Mouse (Mus musculus): Measurements from ENCODE around the gene Uhrf2. TPM values are rescaled to one million over a fixed set of nuclear protein-coding genes. Genes with fewer than 3 reads are reported as not detected.

Gene Uhrf2
- total RNA-seq, 1 experiment from 2014 or later = 109 TPM

DNA sequence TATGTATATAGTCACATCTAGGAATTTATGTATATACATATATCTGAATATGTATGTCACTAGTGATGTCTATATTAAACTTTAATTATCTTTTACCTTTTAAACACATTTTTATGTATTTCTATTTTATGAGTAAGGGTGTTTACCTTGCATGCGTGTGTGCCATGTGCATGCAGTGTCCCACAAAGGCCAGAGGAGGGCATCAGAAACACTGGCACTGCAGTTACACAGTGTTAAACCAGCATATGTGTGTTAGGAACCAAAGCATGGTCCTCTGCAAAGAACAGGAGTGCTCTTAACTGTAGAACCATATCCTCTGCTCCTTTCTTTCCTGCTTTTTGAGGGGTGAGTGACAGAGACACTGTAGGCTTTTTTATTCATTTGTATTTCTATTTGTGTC, 14.3 kb downstream of the Uhrf2 start:
- no peak for ATAC-seq (replicated peaks; ENCODE audit: low read depth, poor library complexity, severe bottlenecking)

DNA sequence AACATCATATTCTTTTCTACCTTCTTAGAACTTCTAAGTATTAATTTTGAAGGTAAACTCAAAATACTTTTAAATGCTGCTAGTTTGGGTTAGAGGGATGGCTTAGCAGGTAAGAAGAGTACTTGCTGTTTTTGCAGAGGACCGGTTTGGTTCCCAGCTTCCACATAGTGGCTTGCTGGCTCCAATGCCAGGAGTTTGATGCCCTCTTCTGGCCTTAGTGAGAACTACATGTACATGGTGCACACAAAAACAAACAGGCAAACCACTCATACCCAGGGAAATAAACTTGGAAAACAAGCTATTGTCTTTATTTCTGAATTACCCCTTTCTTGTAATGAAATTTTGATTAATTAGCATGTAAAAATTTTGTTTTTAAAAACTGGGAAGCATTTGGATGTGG, 15.5 kb downstream of the Uhrf2 start:
- ATAC-seq (replicated peaks; ENCODE audit: low read depth, poor library complexity, severe bottlenecking) = no peak

DNA sequence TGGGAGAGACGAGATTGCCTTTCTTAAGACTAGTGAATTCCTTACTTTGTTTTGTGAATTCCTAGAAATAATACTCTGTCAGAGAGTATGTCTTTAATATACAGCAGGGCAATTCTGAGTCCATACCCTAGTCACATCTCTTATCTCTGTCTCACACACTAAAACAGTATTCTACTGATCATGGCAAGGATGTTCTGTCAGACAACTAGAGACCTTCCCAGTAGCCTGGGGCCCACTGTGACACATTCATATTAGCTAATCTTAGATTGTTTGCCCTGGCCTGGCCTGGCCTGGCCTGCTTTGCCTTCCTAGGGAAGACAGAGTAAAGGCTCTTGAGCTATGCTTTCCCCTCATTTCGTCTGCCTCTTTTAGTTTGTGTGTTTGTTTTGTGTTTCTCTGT, 20.3 kb downstream of the Uhrf2 start:
- ATAC-seq (replicated peaks; ENCODE audit: low read depth, poor library complexity, severe bottlenecking) = peak; percentile 69

DNA sequence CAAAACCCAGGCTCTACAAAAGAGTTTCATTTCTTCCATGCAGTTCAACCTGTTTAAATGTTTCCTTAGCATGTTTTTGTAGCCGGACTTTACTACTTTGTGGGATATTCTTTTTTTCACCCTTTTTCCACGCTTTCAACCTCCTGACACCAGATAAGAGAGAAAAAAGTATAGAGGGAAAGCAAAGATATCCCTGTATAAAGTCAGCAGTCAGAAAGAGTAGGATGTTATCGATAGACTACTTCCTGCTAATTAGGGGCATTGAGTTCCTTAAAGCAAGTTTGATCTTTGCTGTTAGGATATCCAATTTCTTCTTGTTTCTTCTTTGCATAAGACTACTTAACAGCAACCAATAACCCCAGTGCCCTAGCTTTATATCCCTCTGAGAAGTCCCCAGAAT, 21.2 kb downstream of the Uhrf2 start:
- ATAC-seq (replicated peaks; ENCODE audit: low read depth, poor library complexity, severe bottlenecking) = no peak

DNA sequence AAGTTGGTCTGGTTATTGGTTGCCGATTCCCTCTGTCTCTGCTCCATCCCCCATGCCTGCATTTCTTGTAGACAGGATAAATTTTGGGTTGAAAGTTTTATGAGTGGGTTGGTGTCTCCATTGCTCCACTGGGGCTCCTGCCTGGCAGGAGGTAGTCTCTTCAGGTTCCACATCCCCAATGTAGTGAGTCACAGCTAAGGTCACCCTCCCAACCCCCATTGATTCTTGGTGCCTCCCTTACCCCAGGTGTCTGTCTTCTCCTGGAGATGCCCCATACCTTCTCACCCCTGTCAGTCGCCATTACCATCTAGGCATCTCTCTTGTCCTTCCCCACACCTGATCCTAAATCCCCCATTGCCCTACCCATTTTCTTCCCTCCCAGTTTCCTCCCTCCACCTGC, 23.9 kb downstream of the Uhrf2 start:
- no peak for ATAC-seq (replicated peaks; ENCODE audit: low read depth, poor library complexity, severe bottlenecking)

DNA sequence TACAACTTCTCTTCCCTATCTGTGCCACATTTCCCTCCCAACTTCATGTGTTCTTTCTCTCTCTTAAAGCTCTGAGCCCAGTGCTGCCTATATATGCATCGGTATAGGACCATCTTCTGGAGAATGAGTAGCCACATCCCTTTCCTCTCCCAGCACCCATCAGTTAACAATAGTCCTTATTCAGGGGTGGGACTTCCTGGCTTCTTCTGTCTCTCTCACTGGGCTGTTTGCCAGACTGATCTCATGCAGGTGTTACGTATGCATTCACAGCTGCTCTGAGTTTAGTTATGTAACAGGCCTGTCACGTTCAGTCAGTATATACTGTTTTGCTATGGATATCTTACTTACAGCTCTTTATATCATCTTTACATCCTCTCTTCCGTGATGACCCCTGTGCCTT, 35.5 kb downstream of the Uhrf2 start:
- ATAC-seq (replicated peaks; ENCODE audit: low read depth, poor library complexity, severe bottlenecking) = no peak

DNA sequence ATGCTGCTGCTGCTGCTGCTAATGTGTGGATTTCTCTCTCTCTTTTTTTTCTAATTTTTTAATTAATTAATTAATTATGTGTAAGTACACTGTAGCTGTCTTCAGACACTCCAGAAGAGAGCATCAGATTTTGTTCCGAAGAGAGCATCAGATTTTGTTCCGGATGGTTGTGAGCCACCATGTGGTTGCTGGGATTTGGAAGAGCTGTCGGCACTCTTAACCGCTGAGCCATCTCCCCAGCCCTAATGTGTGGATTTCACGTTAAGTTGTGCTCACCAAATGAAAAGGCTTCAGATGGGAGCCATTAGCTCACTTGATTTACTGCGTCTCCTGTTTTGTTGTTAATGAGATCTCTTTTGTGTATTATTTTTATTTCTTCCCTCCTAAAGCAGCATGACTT, 59.9 kb downstream of the Uhrf2 start:
- no peak for ATAC-seq (replicated peaks; ENCODE audit: low read depth, poor library complexity, severe bottlenecking)

DNA sequence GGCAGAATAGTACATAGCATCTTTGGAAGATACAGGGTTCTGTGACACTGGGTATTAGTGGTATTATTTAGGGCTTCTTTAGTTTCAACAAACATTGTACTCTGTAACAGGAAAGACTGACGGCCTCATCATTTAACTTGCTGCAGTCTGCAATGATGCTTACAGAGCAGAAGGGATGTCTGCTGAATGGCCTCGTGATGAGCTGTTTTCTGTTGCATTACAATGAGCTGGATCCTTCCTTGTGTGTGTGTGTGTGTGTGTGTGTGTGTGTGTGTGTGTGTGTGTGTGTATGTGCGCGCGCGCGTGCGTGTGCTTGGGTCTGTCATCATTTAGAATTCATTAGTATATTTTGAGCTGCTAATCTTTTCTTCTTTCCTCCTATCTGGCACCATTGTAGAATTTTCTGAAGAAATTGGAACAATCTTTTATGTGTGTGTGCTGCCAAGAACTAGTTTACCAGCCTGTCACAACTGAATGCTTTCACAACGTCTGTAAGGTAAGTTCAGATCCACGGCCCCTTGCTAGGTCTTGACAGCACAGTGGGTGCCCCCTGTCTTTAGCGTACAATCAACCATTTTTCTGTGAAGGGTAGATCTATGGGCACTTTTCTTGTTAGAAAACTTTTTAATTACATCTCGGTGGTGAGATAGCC, 61.5 kb downstream of the Uhrf2 start:
- ATAC-seq (replicated peaks; ENCODE audit: low read depth, poor library complexity, severe bottlenecking) = no peak

DNA sequence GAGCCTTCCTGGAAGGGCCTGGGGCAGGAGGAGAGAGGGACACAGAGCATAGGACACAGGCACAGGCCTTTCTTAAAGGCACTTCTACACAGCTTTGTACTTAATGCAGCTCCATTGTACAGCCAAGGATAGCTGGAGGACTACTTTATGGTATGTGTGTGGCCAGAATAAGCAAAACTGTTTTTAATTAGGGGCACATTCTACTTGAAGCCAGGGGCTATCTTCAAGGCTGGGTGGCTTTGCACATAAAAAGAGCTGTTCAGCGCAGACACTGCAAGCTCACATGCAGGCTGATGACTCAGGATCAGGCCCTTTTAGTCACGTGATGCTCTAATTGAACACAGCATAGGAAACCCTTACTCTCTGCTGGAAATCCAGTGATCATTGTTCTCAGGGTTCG, 65.9 kb downstream of the Uhrf2 start:
- no peak for ATAC-seq (replicated peaks; ENCODE audit: low read depth, poor library complexity, severe bottlenecking)

DNA sequence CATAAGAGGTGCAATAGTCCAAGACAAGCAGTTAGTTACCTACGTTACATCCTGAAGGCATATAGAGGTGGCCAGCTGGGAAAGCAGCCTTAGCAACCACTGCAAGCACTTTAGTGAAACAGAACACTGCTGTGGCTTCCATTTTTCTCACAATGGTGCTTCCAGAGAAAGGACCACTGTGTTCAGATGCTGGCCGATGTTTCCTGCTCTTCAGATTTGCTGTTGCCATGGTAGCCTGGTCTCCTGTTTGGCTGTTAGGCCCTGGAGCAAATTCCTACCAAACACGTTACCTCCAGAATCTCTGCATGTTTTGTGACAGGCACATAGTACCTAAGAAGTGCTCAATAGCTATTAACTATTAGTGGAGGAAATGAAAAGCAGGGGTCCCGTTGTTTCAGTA, 66.7 kb downstream of the Uhrf2 start:
- ATAC-seq (replicated peaks; ENCODE audit: low read depth, poor library complexity, severe bottlenecking) = no peak

DNA sequence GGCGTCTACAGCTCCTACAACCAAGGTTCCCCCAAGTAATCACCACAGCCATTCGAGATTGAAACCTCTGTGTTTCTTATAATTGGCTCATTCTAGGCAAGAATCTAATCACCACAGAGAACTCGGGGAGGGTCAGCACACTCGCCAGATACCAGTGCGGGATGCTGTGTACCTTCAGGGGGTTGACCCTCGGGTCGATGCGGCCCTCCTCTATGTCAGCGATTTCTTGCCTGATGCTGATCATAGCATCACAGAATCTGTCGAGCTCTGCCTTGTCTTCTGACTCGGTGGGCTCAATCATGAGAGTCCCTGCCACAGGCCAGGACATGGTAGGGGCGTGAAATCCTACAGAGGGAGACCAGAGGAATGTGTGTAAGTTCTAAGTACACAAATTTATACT, 70.3 kb downstream of the Uhrf2 start:
- no peak for ATAC-seq (replicated peaks; ENCODE audit: low read depth, poor library complexity, severe bottlenecking)

DNA sequence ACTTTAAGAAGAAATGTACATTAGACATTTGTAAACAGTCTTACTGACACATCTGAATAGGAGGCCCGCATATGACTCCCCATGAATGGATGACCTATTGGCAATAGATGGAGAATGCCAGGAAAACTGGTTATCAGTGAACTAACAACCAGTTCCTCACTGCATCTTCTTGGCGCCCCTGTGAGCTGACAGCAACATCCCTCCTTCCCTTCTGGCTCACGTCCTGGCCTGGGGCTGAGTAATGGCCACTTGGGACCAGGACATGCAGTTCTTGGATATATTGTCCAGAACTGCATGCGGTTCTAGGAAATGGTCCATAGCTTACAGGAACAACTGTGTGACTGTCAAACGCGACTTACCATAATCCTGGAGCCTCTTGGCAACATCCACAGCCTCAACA, 72.3 kb downstream of the Uhrf2 start:
- no peak for ATAC-seq (replicated peaks; ENCODE audit: low read depth, poor library complexity, severe bottlenecking)

DNA sequence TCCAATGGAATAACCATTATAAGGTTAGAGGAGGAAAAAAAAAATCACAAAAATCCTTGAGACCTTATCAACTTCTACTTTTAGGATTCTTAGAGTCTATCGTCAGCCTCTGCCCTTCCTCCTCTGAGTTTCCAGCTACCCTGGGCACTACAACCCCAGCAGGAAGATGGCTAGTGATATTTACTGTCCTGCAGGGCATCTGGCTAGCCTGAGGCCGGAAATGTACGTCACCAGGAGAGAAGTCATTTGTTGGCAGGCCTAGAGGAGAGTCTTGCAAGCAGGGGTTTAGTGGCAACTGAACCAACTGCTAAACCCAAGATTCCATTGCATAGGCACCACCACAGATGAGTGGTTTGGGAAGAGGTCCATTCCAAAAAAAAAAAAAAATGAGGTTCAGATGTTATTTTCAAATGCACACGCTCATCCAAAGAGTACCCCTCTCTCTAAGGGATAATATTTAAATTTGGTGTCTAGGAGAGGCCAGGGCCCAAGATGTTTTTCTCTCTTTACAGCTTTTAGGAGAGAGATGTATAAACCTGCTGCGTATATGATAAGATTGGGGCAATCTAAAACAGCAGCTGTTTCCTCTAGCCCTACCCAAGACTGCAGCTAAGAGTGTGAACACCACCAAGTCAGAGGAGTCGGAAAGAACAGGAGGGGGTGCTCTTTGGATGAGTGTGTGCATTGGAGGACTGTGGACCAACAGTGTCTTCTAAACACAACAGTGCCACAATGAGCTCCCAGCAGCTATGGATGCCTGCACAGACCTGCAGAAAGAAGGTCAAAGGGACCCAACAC, 74.9 kb downstream of the Uhrf2 start:
- no peak for ATAC-seq (replicated peaks; ENCODE audit: low read depth, poor library complexity, severe bottlenecking)

DNA sequence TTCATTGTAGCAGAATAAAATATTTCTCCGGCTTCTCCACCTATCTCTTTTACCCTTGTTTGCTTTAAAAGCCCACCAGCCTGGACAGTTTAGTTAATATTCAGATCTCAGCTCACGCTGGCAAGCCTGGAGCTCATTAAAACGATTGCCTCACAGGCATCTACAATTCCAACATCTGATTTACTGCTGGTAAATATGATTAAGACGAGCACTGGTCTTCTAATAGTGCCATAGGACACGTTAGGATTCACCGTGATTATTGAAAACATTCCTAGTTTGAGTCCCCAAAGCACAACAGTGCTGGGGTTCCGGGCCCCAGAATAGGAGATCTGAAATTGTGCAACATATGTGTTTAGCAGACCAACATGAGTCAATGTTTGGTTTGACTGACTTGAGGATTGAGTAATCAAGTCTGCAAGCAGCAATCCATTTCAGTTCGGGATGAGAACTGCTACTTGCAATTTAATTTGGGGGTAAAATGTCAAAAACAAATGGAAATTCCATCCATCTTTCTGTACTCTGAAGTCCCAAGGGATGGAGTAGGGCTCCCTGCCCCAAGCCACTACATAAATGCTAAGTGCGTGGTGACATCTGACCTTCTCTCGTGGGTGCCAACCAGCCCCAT, 77.0 kb downstream of the Uhrf2 start:
- no peak for ATAC-seq (replicated peaks; ENCODE audit: low read depth, poor library complexity, severe bottlenecking)

DNA sequence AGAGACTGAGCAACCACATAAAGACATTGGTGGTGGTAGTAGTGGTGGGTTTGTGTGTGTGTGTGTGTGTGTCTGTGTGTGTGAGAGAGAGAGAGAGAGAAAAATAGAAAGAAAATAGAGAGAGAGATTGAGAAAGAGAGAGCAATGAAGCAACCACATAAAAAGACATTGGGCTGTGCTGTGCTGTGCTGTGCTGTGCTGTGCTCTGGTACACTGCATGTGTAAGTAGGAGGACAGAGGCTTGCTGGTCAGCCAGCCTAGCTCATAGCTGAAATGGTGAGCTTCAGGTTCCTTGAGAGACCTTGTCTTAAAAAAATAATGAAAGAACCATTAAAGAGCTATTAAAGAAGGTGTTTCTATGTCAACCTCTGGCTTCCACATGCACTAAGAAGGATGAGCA, 78.3 kb downstream of the Uhrf2 start:
- no peak for ATAC-seq (replicated peaks; ENCODE audit: low read depth, poor library complexity, severe bottlenecking)

DNA sequence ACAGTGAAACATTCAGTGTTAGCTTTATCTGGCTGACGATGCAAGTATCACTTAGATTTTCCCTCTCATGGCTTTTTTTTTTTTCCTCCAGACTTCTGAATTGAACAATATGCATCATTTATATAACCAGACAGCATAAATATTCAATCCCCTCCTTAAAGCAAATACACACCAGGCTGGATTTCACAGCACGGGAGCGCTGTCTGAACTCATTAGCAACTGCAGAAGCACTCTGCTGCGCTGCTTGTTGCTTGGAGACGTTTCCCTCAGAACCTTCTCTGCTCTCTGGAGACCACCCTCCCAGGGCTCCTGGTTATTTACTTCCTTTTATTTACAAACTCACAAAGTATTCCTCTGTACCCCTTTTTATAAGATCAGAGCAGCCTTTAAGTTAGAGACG, 78.8 kb downstream of the Uhrf2 start:
- ATAC-seq (replicated peaks; ENCODE audit: low read depth, poor library complexity, severe bottlenecking) = no peak

DNA sequence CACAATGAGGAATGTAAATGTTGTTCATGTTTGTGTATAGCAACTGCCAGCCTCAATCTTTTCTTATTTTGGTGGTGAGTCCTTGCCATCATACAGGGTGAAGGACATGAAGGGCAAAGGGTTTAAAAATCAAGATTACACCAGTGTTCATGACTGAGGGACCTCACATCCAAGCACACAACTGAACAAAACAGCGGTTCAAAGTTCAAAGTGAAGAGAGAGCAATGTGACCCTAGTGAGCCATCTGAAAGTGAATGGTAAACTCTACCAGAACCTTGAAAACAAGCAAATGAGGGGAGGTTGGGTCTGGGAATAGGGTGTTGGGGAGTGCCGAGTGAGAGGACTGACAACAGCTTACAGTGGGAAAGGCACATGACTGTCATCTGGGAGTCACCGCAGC, 81.1 kb downstream of the Uhrf2 start:
- no peak for ATAC-seq (replicated peaks; ENCODE audit: low read depth, poor library complexity, severe bottlenecking)

DNA sequence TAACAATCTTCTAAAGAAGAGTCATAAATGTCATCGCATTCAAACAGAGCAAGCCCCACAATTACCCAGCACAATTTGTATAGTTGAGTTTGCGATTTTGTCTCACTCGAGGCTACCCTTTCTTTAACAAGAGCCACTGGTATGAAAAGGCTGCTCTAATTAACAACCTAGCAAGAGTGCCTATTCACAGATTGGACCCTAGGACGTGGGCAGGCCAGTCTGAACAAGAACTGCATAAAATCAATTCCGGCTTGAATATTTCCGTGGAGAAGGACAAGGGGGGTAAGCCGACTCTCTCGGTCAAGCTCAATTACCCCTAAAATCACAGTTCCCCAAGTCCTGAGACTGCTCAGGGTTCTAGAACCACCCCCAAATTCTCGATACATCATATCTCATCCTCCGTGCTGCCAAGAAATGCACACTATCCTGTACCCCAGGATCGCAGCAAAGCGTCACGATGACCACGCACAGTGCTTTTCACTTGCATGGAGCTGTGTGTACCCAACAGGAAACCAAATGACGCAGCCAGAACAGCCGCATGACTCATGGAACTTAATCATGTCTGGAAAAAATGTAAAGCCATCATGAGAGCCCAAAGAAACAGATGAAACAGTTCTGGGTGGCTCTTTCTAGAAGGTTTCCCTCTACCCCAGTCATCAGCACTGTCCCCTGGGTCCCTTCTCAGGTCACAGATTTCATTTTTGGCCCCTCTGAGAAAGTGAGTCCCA, 82.8 kb downstream of the Uhrf2 start:
- ATAC-seq (replicated peaks; ENCODE audit: low read depth, poor library complexity, severe bottlenecking) = no peak

DNA sequence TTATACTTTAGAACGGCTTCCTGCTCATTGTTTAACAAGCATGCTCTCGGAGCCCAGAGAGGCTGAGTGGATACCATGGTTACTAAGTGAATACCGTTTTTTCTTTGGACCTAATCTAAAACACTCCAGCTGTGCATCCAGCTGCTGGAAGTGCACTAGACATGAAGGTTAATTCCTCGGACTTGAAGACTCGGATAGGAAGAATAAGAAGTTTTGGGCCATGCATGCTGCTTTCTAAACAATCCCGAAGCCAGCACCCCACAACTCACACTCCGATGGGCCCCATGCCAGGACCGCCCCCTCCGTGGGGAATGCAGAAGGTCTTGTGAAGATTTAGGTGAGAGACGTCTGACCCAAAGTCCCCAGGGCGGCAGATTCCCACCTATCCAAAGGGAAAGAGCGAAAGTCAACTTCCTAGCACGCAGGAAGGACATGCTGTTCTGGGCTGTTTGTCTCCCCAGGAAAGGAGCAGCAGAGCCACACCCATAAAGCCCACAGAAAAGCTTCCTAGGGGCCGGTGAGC, 84.7 kb downstream of the Uhrf2 start:
- no peak for ATAC-seq (replicated peaks; ENCODE audit: low read depth, poor library complexity, severe bottlenecking)

DNA sequence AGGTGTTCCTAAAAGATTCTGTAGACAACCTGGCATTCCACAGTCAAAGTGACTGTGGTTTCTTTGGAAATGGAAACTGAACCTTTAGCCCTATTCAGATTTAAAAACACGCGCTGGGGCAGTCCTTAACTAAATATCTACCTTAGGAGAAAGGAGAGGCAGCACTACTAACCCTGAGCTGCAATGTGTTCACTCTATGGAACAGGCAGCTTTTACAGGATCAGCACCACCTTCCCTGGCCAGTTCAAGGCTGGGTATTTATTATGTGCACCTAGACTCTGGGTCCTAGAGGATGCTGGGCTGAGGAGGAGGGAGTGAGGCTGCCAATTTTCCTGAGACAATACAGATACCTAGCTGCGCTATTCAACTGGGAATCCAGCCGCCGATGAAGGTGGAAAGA, 85.3 kb downstream of the Uhrf2 start:
- ATAC-seq (replicated peaks; ENCODE audit: low read depth, poor library complexity, severe bottlenecking) = no peak

DNA sequence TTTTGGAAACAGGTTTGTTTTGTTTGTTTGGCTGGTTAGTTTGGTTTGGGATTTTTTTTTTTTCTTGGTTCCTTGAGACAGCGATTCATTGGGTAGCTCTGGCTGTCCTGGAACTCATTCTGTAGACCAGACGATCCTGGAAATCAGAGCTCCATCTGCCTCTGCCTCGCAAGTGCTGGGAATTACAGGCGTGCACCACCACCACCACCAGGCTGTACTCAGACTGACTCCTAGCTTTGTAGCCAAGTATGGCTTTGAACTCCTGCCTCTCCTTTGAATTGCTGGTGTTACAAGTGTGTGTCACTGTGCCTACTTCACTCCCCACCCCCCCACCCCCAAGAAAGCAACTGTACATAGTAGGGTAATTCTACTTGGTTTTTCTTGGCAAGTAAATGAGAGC, 86.9 kb downstream of the Uhrf2 start:
- ATAC-seq (replicated peaks; ENCODE audit: low read depth, poor library complexity, severe bottlenecking) = no peak

Data from common myeloid progenitor, adult 5-6 weeks (primary cell).